Mouse (Mus musculus) thymus, postnatal 14 days (tissue): ENCODE results near the gene Cpxcr1.

ENCODE experiments used
- DNase-seq: peaks from one replicate; pipeline ENCODE4 v3.0.0; 2021

The Cpxcr1 gene

DNA sequence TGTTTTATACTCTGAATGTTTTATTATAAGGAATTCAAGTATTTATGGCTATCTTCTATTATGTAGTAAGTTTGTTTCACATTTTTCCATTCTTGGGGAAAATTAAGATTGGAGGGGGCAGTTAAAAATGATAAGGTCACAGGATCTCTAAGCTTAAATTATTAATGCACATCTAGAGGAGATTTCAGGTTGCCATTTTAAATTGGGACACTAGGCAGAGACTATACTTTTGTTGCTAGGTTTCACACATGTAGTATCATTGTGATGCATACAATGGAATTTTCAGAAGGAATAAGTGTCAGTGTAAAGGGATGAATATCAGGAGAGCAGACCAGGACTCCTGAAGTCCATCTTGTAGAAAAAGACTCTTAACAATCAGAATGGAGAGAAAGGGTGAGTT, at the start of gene Cpxcr1:
TSS of gene Cpxcr1 (plus strand) at position 301 of the 400 bp plus-strand sequence.
- DNase-seq, result no peak
